Mouse (Mus musculus): ENCODE measurements at regions not wholly inside any gene's neighbourhood (a gene's known extent, or its start where the extent isn't known, plus 50 kb on each side); places are given as distances from the start of the nearest gene placed in this dataset.

- DNase-seq (ENCODE audit: inconsistent age in 2 of 2, low spot score in 1 of 2): no peak
Measured at GRCm38 (mm10) chr7:125358016-125358415, 86.5 kb upstream of the Kdm8 start.

- DNase-seq (ENCODE audit: inconsistent age in 2 of 2, low spot score in 1 of 2): no peak
Measured at GRCm38 (mm10) chr7:125383021-125383420, 61.5 kb upstream of the Kdm8 start.

DNA sequence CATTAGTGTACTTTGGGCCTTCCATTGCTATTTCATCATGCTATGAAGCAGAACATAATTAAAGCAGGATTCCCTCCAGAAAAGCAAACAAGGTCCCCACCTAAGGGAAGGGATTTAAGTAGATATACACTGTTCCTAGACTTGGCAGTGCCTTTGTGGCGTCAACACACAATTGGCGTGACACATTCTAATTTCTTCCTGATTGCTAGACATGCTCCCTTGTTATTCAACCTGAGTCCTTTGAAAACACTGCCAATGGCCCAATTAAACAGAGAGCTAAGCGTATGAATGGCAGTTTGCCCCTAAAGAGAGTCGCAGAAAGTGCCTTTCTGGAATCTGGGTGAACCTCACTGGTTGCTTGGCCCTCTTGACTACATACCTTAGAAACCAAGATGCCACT, 60.3 kb upstream of the Kdm8 start:
- no peak for DNase-seq (ENCODE audit: inconsistent age in 2 of 2, low spot score in 1 of 2)

GRCm38 (mm10) chr7:125392536-125392935, 51.9 kb upstream of the Kdm8 start:
- DNase-seq (ENCODE audit: inconsistent age in 2 of 2, low spot score in 1 of 2): peak in 1 of 2 experiments; percentile 46

- no peak for DNase-seq (ENCODE audit: inconsistent age in 2 of 2, low spot score in 1 of 2)
Measured at GRCm38 (mm10) chr7:125393228-125393627, 51.2 kb upstream of the Kdm8 start.

GRCm38 (mm10) chr7:125393654-125394346, 50.7 kb upstream of the Kdm8 start:
- peak; percentile 91 to 98 for DNase-seq (ENCODE audit: inconsistent age in 2 of 2, low spot score in 1 of 2)

All from adrenal gland, adult (tissue).